Mouse (Mus musculus): ENCODE results near the gene Crabp1.
A peak's percentile ranks its signal among the peaks of the same experiment; 100 is the strongest.

Gene Crabp1

DNA sequence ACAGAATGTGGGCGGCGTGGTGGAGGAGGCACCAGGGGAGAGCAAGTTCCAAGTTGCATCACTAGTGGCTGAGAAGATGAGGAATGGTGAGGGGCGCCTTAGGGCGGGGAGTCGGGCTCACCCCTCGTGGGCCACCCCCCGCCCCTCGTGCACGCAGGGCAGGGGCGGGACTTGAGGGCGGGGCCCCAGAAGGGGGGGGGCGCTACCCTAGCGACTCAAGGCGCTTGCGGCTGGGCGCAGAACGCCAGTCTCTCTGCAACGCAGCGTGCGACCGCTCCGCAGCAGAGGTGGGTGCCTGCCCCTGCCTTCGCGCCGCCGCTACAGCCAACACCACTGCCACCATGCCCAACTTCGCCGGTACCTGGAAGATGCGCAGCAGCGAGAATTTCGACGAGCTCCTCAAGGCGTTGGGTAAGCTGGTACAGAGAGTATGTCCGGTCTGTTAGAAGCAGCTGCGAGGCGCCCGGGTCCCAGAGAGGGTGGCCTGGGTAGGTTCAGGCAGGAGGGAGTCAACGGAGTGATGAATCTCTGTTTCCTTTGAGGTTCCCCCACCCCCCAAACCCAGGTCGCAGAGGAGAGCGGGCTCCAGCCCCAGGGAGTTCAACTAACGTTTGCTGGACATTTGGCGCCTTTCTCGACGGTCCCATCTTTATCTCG is at the start of gene Crabp1:
TSS of gene Crabp1 (plus strand) at position 188 of the 657 bp plus-strand sequence.
- DNase-seq, result no peak

DNA sequence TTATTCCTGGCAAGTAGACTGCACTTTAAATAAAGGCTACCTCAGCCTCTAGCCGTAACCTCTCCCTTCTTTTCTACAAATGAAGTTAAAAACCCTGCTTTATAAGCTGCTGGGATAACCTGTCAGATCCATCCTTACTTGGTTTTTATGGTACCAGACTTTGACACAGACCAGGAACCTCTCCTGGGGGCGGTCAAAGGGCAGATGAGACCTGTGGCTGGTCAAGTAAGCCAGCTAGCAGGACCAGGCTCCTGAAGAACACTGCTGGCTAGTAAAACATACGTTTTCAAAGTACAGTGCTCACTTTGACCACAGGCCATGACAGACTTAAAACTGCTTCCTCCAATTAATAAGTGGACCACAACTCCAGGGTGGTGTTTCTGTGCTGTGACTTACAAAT is 48.8 kb upstream of the Crabp1 start:
- no peak for DNase-seq

DNA sequence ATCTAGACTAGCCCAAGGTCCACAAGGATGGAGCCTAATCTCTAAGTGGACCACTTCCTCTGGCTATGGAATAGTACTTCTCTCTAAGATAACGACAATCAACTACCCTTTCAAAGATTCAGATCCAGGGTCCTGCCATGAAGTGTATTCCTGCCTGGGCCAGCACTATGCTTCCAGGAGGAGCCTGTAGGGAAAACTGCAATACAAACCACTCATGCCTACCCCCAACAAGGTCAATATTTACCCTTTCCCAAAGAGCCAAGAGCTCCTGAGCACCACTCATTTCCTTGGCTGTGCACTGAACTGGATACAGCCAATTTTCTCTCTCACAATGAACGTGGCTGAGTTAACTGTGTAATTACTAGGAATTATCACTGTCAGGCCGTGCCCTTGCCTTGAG is 47.0 kb upstream of the Crabp1 start:
- DNase-seq, result no peak

DNA sequence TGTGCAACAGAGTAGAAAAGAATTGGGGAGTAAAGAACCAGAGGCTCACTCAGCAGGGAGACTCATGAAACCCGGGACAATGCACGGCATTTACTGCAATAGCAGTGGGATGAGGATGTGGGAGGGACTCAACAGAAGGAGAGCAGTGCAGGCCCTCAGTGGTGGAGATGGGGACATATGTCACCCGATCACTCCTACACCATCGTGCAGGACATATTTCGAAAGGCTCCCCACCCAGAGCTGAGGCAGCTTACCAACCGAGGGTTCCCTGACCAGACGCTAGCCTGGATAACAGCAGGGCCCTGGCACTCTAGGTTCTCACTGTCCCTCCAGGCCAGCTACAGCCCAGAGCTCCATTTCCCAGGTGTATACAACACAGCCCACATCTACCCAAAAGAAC is 42.4 kb upstream of the Crabp1 start:
- no peak for DNase-seq

DNA sequence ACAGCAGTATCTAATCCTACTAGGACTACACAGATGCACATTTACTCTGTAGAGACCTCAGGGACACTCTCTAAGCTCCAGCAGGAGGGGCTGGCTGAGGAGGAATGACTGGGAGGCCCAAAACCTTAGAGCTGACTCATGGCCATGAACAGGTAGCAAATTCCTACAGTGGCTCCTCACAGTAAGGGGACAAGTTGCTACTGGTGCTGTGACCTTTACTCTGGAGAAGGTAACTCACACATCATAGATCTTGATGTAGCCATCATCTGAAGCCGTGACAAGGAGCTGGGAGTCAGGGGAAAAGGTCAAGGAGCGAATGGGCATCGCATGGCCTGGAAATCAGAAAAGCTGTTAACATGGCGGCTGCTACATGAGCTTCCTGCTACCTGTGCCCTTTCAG is 42.0 kb upstream of the Crabp1 start:
- DNase-seq, result no peak

DNA sequence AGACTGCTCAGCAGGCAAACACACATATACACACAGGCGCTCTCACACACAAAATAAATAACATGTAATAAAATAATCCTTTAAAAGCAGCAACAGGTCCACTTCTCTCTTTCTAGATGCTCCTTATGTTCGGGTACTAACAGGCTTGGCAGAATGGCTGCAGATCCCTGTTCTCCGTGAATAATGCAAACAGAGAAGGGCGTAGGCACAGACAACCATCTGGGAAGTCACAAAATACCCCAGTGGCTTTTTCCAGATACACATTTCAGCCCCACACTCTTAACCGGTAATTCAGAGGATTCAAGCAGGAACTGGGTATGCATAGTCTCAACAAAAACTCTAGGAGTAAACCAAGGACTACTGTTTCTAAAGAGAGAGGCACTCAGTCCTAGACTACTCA is 38.2 kb upstream of the Crabp1 start:
- no peak for DNase-seq

DNA sequence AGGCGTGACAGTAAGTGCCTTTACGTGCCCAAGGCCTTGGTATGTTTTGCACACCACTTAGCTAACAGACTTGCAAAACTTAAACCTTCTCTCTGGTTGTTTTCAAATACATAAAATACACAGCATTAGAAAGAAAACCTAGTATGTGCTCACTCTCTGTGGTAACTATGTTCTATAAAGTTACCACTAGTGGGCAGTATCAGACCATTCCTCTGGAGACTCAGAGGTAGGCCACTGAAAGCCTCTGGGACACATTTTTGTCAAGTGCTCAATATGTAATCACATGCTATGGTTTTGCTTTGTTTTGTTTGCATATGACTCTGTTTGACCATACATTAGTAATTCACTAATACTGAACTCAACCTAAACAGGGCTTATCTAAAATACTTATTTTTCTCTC is 32.4 kb upstream of the Crabp1 start:
- DNase-seq, result no peak

DNA sequence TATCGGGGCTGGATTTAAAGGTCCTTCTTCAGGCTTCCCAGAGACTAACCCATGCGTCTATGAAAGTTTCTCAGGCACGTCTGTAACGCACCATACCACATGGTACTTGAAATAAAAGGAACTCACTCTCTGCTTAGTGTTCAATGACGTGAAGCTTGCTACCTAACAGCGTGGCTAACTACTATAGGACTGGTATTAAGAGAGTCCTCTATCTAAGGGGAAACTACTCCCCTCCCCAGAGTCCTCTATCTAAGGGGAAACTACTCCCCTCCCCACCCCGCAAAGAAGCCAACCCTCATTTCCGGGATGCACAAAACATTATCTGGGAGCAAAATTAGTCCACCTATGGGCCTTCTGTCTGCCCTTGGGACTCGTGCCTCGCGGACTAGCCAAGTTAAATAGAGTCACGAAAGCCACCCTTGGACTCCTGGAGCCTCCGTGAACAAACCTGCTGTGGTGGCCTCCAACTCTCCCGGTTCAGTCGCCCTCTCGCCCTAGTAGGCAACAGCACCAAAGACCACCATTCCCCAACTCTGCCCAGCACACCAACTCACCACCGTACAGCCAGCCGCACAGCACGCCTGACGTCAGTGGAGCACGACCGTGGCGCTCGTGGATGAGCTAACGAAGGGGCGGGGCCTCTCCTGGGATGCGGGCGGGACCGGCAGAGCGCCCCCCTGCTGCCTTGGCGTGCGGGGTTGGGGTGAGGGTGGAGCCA is 30.5 kb upstream of the Crabp1 start, which contains the start of gene Wdr61:
TSS of gene Wdr61 (minus strand) at position 599 of the 718 bp plus-strand sequence.
- peak; percentile 98 for DNase-seq

DNA sequence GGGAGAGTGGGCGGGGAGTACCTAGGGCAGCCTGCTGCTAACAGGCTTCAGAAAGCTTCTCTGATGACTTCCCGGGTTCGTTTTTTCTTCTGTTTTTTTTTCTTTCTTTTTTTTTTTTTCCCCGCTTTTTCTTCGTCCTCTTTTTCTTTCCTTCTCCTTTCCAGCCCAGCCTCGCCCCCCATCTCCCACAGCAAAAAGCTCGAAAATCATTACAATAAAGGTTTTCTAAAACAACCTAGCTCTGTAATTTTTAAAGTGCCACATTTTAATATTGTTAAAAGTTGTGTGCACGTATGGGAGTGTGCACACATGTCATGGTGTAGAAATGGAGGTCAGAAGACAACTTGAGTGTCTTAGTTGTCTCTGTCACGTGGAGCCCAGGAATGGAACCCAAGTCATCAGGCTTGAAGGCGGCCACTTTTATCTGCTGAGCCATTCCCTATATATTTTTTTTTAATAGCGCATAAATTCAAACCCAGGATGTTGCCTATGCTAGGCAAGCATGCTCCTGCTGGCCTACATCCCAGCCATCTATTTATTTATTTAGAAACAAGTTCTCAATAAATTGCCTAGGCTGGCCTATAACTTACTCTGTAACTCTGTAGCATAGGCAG is 29.8 kb upstream of the Crabp1 start:
- no peak for DNase-seq

DNA sequence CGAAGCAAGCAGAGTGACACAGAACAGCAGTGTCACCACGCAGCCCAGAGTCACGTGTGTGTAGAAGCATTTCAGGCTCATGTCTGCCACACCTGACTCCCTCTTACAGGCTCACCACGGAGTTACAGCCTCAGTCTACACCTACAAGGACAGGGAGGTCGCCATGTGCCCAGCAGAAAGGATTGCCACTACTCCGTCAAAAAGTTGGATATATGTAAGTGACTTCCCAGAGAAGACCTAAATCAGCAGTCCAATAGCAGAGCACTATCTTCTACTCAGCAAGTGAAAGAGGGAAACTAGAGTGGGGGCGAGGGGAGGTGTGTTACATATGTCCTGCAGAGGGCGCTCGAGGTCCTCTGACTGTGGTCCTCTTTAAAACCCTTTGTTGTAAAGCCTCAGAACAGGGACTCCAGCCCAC is 28.3 kb upstream of the Crabp1 start:
- peak; percentile 47 for DNase-seq

DNA sequence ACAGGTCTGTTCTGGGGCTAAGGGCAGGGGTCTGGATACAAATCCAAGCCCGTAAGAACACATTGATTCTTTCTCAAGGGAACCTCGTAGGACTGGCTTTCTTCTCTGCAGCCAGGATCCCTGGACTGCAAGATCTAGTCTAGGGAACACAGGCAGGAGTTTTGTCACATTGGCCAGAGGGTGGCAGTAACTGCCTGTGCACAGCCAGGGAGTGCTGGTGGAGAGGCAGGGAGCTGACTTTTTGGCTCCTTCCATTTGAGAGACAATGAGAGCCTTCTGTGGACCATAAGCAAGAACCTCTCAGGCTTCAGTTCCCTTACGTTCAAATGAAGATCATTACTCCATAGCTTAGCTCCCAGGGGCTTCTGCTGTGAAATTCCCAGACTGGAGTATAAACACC is 26.2 kb upstream of the Crabp1 start:
- DNase-seq, result peak; percentile 33

DNA sequence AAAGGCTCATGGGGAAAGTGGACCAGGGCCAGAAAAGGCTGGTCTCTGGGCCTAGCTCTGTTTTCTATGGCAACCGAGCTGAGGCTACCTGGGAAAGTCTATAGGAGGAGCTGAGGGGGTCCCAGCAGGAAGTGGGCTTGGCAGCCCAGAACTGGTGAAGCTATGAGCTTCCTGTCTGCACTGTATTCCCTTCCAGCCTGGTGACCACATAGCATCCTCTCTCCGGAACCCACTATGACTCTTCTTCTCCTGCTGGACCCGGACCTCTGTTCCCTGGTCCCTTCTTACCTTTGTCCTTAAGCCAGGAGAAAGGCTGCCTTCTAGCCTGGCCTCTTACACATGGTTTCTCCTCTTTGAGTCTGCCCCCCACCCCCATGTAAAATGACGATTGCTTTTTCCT is 20.7 kb upstream of the Crabp1 start:
- no peak for DNase-seq

DNA sequence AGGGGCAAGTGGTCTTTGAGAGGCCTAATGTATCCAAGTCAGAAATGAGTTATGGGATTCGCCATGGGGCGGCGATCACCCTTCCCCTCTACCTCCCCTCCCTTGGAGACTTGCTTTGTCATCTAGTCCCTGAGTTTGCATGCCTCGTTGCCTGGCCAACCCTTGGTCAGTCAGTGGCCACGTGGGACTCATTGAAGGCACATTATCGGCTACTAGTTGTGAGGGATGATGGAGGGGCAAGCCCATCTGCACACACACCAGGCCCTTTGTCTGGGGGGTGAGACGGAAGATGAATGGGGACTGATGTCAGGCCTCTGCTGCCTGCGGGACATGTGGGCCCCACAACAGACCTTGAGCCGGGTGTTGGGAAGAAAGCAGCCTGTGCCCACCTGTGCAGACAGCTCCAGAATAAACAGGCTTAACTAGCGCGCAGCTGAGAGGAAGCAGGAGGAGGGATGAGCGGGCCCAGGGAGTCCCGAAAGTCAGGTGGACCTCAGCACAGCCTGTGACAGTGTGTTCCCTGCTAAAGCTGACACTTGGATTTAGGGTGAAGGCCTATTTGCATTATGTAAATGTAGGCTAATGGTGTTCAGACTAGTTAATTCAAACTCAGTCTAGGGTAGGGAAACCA is 18.7 kb upstream of the Crabp1 start:
- no peak for DNase-seq

DNA sequence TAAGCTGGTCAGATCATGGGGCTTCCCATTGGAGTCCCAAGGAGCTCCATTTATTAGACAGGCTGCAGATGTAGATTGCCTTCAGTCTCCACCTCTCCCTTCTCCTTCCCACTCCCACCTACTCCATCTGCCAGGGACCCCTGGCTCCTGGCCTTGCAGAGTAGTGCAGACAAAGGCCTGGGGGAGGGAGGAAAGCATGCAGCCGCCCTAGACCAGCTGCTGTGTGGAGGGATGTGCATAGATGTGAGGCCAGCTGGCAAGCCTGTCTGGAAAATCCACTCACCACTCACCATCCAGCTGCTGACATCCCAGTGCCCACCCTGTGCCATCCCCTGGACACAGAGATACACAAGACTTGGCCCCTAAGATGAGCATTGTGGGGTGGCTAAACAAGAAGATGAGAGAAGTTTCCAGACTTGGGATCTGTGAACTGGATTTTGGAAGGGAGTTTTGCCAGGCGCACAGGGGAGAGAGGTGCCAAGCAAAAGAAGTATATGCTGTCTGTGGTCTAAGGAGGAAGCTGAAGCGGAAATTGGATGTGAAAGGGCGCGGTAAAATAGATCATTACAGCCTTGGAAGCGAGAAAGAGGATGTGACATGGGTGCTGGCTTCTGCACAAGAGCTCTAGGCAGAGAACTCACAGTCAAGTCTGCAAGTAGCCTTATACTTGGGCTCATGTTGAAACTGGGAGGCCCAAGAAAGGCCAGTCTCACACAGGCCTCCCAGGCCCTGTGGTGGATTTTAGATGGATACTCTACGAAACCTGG is 14.2 kb upstream of the Crabp1 start:
- DNase-seq, result no peak

DNA sequence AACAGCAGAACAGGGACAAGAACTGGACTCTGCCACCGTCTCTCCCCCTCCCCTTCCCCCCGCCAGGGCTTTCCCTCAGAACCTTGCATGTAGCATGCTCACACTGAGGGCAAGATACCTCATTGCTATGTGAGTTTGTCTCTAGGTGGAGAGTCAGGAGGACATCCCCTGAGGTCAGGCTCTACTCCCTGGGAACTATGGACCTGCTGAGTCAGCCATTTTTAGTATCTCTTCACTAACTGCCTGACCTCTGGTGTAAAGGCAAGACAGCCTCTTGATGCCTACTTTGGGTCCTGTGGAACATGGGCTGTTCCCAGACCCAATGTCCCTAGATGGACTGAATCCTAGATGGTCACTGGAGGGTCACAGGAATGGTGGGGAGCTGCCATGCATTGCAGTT is 12.9 kb upstream of the Crabp1 start:
- DNase-seq, result no peak

DNA sequence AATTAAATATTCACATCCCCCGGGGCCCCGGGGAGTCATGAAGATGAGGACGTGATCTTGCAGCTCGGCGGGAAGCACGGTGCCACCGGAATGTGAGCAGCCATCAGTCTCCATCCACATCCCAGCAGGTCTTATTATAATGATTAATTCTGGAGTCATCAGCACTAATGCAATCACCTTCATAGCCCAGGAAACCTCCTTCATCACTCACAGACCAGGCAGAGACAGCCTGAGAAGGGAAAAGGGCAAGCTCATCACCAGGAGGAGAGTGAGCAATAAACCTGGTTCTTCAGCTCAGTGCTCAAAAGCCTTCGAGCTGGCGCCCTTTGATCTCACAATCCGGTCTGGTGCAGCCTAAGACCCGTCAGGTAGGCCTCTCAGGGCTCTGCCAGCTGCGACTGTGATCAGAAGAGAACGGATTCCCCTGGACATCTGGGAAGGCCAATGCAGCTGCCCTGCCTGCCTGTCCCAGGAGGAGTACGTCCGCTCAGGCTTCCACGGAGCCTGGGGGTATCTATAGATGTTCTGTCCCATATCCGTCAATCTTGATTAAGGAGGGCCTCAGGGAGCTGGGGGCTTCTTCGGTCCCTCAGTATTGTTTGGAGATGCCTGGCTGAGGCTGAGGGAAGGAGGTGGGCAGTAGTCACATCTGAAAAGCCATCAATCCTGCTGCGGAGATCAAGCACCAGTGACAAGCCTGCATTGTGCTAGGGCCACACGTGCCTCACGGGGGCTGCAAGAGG is 12.2 kb upstream of the Crabp1 start:
- no peak for DNase-seq

DNA sequence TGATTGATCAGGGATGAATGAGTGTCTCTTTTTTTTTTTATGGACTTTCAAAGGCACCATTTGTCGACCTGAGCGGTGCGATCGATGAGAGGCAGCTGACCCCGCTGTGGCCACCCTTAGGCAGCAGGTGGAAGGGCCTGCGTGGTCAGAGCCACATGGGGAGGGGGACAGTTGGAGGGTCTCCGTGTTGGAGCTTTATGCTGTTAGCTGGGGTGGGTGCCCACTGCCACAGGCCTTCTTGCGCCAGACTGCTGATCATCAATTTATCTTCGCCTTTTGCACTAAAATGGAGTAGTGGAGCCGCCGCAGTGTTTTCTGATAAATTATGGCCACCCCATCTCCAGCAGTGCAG is 11.6 kb upstream of the Crabp1 start:
- DNase-seq, result no peak

DNA sequence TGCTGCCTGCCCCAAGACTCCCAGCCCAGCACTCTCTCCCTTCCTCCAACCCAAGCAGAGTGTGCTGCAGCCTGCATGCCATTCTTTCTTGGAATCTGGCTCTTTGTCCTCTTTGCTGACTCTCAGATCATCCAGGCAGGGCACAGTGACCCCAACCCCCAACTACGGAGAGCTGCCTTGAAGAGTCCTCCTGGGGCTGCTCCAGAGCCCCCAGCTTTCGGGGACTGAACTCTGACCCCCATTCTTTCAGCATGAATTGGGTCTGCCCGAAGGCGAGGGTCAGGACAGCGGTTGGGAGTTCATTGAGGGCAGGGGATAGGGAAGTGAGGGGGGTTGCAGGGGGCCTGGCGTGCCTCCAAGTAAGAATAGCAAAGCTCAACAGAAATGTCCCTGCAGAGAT is 5.0 kb upstream of the Crabp1 start:
- peak; percentile 10 for DNase-seq

DNA sequence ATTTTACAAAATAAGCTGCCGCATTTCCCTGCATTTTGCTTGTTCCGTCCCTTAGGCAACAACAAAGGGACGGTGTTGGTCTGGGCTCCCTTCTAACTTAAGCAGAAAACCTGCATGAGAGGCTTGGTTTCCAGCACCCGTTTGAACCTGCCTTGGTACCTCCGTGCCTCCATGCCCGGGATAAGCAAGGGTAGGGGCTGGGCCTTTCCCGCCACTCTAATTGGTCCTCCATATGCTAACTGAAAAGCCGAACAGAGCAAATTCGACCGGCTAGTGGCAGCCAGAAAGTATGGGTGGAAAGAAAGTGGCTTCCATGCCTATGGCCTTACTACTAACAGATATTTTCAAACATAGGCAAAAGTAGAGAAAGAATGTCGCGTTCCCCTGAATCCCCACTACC is 457 bp upstream of the Crabp1 start:
- no peak for DNase-seq

DNA sequence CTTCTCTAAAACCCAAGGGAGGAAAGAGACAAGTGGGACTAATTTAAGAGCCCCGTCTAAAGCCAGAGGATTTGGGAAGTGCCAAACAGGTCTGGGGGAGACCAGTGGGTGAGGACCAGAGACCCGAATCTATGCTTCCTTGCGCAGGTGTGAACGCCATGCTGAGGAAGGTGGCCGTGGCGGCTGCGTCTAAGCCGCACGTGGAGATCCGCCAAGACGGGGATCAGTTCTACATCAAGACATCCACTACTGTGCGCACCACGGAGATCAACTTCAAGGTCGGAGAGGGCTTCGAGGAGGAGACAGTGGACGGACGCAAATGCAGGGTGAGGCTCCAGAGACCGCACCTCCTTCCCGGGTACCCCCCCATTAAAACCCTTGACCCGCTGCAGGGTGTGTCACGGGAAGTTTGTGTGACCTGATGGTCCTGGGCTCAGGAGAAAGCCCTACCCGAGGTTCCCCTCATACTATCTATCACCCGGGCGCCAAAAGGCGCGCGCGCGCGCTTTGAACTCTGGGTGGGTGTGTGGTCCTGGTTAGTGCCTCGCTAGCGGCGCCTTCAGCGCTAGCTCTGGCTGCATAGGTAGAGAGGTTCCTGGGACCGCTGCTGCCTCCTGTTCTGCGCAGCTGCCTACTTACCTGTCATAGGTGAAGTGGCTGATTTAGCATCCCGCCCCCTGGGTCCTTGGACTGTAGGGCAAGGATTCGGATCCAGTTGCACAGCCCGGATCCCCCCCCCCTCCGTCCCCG is 963 bp downstream of the Crabp1 start:
- no peak for DNase-seq

DNA sequence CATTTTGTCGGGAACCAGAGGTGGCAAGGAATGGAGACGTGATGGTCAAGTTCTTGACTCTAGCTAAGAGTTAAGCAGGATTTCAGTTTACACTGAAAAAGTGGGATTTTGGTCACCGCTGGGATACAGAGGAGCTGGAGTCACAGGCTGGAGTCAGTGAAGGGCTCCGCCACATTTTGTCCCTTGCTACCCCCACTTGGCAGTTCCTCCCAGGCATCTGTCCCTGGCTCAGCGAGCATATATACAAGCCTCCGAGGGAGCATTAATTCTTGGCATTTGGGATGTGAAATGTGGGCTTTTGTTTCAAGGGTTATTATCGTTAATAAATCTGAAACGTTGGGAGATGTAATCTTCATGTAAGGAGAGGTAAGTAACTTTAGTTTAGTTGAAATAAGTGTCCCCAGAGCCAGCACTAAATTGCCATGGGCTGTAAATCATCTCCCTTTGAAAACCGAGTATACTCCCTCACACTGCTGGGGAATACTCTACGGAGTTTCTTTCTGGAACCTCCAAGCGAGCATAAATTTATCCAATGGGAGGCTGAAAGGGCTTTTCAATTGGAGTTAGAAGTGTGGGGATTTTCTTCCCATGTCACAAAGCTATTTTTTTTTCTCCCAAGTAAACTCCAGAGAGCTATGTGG is 5.7 kb downstream of the Crabp1 start:
- no peak for DNase-seq
